In genomic region chr17:44261594-44262202, GRCm38 (mm10) we compare ENCODE assay signal across 8 mouse cellular contexts.
DNase-seq lines count a peak whose midpoint lies in the region; ATAC-seq and TF ChIP-seq lines count a peak whose summit lies in the region.

No protein-coding gene starts in this region.

- H3K4me2 ChIP-seq in embryonic facial prominence, embryonic 13.5 days, result peak overlapping the region; percentile 16; the same call in 1 of the 2 replicates
- no peak overlapping the region for H3K4me2 ChIP-seq in heart, postnatal 0 days (ENCODE audit: low read depth, low read length)
- H3K4me2 ChIP-seq in lung, postnatal 0 days (replicated peaks; ENCODE audit: low read depth, low read length), result no peak overlapping the region

- ATAC-seq in embryonic facial prominence, embryonic 13.5 days (ENCODE audit: insufficient number of reproducible peaks, insufficient read depth, low FRiP score, low TSS enrichment, low read depth), result no peak
- ATAC-seq in heart, postnatal 0 days (ENCODE audit: insufficient read depth, low read depth), result peak; percentile 85
- ATAC-seq in lung, postnatal 0 days, result peak; percentile 71

- no peak overlapping the region for H3K4me3 ChIP-seq in E14TG2a.4 (replicated peaks; ENCODE audit: low read length)
- no peak overlapping the region for H3K4me3 ChIP-seq in embryonic facial prominence, embryonic 13.5 days
- no peak overlapping the region for H3K4me3 ChIP-seq in heart, postnatal 0 days (ENCODE audit: low read depth, low read length)
- H3K4me3 ChIP-seq in lung, postnatal 0 days (ENCODE audit: low read depth, low read length), result no peak overlapping the region

- WGBS in embryonic facial prominence, embryonic 13.5 days, result 20% methylated on average over 9 of the region's 15 CpGs
- WGBS in heart, postnatal 0 days, result 26% methylated on average over 10 of the region's 15 CpGs
- 23% methylated on average over 10 of the region's 15 CpGs for WGBS in lung, postnatal 0 days

- TF ChIP-seq CTCF in E14TG2a.4 (conservative IDR thresholded peaks at IDR 0.05; ENCODE audit: low read length), result 0 out of 2 replicates have a peak, but pooled peaks have one; percentile 17
- peak; percentile 96 for TF ChIP-seq CTCF in heart, postnatal 0 days (IDR thresholded peaks at IDR 0.05; ENCODE audit: low read depth)
- TF ChIP-seq CTCF in lung, postnatal 0 days (IDR thresholded peaks at IDR 0.05), result peak; percentile 94

- peak; percentile 72 for DNase-seq in adrenal gland, postnatal 25 days
- peak; percentile 80 for DNase-seq in heart, postnatal 0 days (ENCODE audit: low spot score)
- DNase-seq in layer of hippocampus, adult 18-20 months (ENCODE audit: low spot score in 2 of 2), result peak; percentile 28 to 84
- DNase-seq in lung, postnatal 0 days (ENCODE audit: low spot score), result peak; percentile 82
- DNase-seq in retina, adult 2 months (ENCODE audit: low read depth, low spot score), result peak; percentile 38
- peak; percentile 54 to 64 for DNase-seq in urinary bladder, postnatal 36 days (ENCODE audit: low spot score in 2 of 2)

- no peak for TF ChIP-seq EP300 in heart, postnatal 0 days (IDR thresholded peaks at IDR 0.05; ENCODE audit: low read depth)
- TF ChIP-seq EP300 in lung, postnatal 0 days (IDR thresholded peaks at IDR 0.05), result no peak

- H3K4me1 ChIP-seq in E14TG2a.4 (replicated peaks; ENCODE audit: low read depth, low read length), result peaks cover 11% of the 10 kb centered on the region
- peaks cover 17% of the 10 kb centered on the region for H3K4me1 ChIP-seq in embryonic facial prominence, embryonic 13.5 days
- H3K4me1 ChIP-seq in heart, postnatal 0 days (ENCODE audit: control insufficient read depth, insufficient read depth), result no peaks in the 10 kb centered on the region
- no peaks in the 10 kb centered on the region for H3K4me1 ChIP-seq in lung, postnatal 0 days (ENCODE audit: insufficient read depth, low read depth, low read length)

- no peak overlapping the region for H3K9ac ChIP-seq in embryonic facial prominence, embryonic 13.5 days
- no peak overlapping the region for H3K9ac ChIP-seq in heart, postnatal 0 days (replicated peaks; ENCODE audit: low read depth, low read length)
- no peak overlapping the region for H3K9ac ChIP-seq in lung, postnatal 0 days (replicated peaks; ENCODE audit: low read depth)

- no peak overlapping the region for H3K27ac ChIP-seq in embryonic facial prominence, embryonic 13.5 days
- no peak overlapping the region for H3K27ac ChIP-seq in heart, postnatal 0 days (ENCODE audit: low read depth)
- H3K27ac ChIP-seq in lung, postnatal 0 days (ENCODE audit: low read length), result no peak overlapping the region

- no peaks in the 10 kb centered on the region for H3K9me3 ChIP-seq in E14TG2a.4 (ENCODE audit: low read length)
- H3K9me3 ChIP-seq in embryonic facial prominence, embryonic 13.5 days, result no peaks in the 10 kb centered on the region
- no peaks in the 10 kb centered on the region for H3K9me3 ChIP-seq in heart, postnatal 0 days (replicated peaks; ENCODE audit: control insufficient read depth, low read length)
- no peaks in the 10 kb centered on the region for H3K9me3 ChIP-seq in lung, postnatal 0 days (ENCODE audit: low read length)

- H3K36me3 ChIP-seq in E14TG2a.4 (ENCODE audit: insufficient read depth, low read length), result no peaks in the 10 kb centered on the region
- H3K36me3 ChIP-seq in embryonic facial prominence, embryonic 13.5 days, result no peaks in the 10 kb centered on the region
- peaks cover 18% of the 10 kb centered on the region; the same call in 1 of the 2 replicates for H3K36me3 ChIP-seq in heart, postnatal 0 days (replicated peaks; ENCODE audit: control insufficient read depth, insufficient read depth, low read length)
- H3K36me3 ChIP-seq in lung, postnatal 0 days (ENCODE audit: insufficient read depth, low read length), result no peaks in the 10 kb centered on the region

- H3K27me3 ChIP-seq in E14TG2a.4 (ENCODE audit: insufficient read depth, low read length), result peaks cover 18% of the 10 kb centered on the region; the same call in 1 of the 2 replicates
- H3K27me3 ChIP-seq in embryonic facial prominence, embryonic 13.5 days, result peaks cover 14% of the 10 kb centered on the region
- no peaks in the 10 kb centered on the region for H3K27me3 ChIP-seq in heart, postnatal 0 days (ENCODE audit: control insufficient read depth, insufficient read depth, low read length)
- no peaks in the 10 kb centered on the region for H3K27me3 ChIP-seq in lung, postnatal 0 days (replicated peaks; ENCODE audit: insufficient read depth, low read length)

Comparison
In these comparisons a context has a peak if more than half of its experiments do, and no peak if none do; other contexts are left out.
1. CTCF ChIP-seq: peak in every context shown above with its lines; median percentile 96 in heart, postnatal 0 days; 94 in lung, postnatal 0 days; 17 in E14TG2a.4.